Mouse (Mus musculus) thymus, postnatal 25 days (tissue): ENCODE measurements around the gene Hist2h2aa1.
"Not testable (repeated sequence)": the region's sequence is repeated elsewhere in the genome, so short reads cannot be mapped to it uniquely, and the experiment has no call there.

Experiments
- DNase-seq: peaks from one replicate; pipeline ENCODE4 v3.0.0; 2022

The Hist2h2aa1 gene

DNA sequence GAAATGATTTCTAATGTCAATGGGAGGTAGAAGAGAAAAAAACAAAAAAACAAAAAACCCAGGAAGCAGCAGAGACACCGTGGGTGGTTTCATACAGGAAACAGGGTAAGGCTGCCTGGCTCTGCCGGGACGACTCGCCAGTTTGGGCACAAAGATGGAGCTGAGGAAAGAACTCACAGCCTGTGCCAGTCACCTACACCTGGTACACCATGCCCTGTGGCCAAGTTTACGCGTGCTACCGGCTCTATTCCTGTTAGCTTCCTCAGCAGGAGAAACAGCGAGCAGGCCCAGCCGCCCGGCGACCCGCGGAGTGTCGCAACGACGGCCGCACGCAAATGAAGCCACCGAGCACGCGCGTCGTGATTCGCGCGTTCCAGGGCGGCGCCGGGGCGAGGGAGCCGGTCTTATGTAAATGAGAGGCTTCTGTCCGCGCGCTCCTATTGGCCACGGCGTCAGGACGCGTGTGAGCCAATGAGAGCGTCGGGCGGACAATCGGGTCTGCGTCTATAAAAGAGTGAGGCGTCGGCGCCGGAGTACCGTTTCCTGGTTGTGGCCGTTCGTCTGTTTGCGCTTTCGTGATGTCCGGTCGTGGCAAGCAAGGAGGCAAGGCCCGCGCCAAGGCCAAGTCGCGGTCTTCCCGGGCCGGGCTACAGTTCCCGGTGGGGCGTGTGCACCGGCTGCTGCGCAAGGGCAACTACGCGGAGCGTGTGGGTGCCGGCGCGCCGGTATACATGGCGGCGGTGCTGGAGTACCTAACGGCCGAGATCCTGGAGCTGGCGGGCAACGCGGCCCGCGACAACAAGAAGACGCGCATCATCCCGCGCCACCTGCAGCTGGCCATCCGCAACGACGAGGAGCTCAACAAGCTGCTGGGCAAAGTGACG, at the start of gene Hist2h2aa1:
Hist2h2aa1 (plus strand) TSS at position 495 of the 884 bp plus-strand sequence.
- peak; percentile 90 for DNase-seq

- no peak for DNase-seq
Measured at GRCm38 (mm10) chr3:96195616-96196313, 49.5 kb upstream of the Hist2h2aa1 start.

DNA sequence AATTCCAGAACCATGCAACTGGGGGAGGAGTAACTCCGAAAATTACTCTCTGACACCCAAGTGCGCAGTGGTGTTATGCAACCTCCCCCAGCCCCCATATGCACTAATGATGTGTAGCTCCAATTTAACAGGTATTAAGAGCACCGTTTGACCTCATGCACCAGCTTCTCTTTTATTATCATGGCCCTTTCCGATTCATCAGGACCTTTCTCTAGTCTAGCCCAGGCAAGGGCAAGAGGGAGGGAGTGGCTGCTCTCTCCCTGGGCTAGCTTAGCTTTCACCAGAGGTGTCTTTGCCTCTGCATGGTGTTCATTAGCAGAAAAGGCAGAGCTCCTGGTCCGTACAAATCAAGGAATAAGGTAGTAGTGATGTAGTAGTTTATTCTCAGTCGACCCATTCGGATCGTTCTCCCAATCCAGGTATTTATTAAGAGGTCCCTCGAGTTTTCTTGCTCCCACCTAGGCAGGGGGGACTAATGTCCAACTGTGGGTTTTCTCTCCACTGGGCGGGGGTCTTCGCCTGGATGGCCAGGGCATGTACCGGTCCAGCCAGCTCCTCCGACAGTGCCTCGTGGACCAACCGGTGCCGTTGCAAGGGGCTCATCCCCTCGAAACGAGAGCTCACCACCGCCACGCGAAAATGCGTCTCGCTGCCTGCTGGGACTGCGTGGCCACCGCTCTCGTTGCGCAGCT, 48.7 kb upstream of the Hist2h2aa1 start:
- DNase-seq = no peak

- DNase-seq = peak; percentile 84
Measured at GRCm38 (mm10) chr3:96197129-96197749, 48.1 kb upstream of the Hist2h2aa1 start.

DNA sequence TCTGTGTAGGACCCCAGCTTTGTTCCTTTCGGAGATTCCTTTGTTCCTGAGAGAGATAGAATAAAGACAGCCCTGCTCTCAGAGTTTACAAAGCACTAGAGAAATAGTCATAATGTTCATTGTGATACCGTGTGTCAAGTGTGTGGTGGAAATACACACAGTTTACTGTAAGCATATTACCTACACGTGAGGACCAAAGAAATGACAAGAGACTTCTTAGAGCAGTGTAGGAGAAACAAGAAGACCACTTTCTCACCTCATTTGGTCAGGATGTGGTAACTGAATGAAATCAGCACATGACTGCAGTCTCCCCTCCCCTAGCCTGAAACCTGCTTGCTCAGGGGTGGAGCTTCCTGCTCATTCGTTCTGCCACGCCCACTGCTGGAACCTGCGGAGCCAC, 47.1 kb upstream of the Hist2h2aa1 start:
- DNase-seq = peak; percentile 51

DNA sequence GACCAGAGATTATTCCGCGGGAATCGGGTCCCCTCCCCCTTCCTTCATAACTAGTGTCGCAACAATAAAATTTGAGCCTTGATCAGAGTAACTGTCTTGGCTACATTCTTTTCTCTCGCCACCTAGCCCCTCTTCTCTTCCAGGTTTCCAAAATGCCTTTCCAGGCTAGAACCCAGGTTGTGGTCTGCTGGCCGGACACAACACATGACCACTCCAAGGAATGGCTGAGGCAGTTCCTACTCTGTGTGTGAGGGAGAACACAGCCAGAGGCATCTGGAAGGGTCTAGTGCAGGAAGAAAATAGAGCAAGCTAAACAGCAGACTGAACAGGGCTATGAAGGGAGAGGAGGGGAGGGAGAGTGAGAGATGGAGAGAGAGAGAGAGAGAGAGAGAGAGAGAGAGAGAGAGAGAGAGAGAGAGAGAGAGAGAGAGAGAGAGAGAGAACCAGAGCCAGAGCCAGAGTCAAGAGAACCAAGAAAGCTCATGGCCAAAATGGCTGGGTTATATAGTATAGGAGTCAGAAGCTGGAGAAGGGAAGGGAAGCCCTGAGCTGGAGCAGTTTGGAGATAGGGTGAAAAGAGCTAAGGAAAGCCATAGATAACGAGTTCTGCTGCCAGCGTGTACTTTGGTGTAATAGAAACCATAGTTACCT, 46.6 kb upstream of the Hist2h2aa1 start:
- DNase-seq = not testable (repeated sequence)

DNA sequence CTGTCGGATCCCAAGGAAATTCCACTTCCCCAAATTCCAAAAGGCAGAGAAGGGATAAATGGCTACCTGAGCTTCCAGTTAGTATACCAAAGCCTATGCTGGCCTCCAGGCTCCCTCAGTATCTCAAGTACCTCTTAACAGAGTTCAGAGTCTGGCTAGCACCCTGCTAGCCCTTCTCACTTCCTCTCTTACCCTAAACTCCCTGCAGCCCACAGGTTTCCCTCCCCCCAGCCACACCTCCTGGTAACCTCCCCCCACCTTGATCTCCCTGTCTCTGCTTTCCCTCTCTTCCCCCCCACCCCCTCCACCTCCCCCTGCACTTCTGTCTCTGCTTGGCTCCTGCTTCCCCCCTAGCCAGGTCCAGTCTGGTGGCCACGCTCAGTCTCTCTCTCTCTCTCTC, 45.6 kb upstream of the Hist2h2aa1 start:
- no peak for DNase-seq

DNA sequence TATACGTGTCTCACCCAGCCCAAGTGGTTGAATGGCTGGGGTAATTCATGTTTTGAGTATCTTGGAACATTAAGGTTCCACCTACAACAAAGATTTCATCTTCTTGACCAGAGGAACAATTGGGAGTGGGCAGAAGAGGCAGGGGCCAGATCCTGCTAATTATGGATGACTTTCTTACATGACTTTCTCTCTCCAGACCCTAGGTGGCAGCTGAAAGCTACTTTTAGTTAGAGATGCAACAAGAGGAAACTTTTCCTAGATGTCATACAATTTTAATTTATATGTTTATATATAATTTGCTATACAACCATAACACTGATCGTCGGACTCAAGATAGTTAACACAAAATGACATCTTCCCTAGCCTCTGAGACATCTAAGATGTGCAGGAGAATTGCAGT, 37.5 kb upstream of the Hist2h2aa1 start:
- no peak for DNase-seq

GRCm38 (mm10) chr3:96209242-96209641, 36.1 kb upstream of the Hist2h2aa1 start:
- DNase-seq = no peak

- peak; percentile 59 for DNase-seq
Measured at GRCm38 (mm10) chr3:96219191-96219641, 26.1 kb upstream of the Hist2h2aa1 start.

DNA sequence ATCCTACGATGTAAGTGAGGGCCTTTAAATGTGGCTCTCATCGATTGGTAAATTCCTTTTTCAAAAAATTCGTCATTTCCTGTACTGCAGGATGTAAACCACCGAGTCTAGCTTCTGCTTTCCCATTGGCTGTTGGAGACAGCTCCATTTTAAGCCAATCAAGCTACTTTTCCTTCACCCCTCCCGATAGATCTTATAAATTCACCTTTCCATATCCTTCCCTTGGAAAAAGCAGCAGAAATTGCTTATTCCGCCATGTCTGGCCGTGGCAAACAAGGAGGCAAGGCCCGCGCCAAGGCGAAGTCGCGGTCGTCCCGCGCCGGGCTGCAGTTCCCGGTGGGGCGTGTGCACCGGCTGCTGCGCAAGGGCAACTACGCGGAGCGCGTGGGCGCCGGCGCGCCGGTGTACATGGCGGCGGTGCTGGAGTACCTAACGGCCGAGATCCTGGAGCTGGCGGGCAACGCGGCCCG, 25.6 kb upstream of the Hist2h2aa1 start, which contains the start of the genes Bola1 and Hist2h2ab:
Bola1 (minus strand) TSS at position 49 of the 470 bp plus-strand sequence.
Hist2h2ab (plus strand) TSS at position 205 of the 470 bp plus-strand sequence.
- DNase-seq = peak; percentile 86

DNA sequence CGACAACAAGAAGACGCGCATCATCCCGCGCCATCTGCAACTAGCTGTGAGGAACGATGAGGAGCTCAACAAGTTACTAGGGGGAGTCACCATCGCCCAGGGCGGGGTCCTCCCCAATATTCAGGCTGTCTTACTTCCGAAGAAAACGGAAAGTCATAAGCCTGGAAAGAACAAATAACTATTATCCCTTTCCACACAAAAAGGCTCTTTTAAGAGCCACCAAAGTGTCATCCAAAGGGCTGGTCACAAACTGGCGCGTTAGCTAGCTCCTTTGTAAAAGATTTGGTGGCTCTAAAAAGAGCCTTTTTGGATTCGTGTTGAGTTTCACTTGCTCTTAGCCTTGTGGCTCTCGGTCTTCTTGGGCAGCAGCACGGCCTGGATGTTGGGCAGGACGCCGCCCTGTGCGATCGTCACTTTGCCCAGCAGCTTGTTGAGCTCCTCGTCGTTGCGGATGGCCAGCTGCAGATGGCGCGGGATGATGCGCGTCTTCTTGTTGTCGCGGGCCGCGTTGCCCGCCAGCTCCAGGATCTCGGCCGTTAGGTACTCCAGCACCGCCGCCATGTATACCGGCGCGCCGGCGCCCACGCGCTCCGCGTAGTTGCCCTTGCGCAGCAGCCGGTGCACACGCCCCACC, 25.0 kb upstream of the Hist2h2aa1 start:
- not testable (repeated sequence) for DNase-seq

DNA sequence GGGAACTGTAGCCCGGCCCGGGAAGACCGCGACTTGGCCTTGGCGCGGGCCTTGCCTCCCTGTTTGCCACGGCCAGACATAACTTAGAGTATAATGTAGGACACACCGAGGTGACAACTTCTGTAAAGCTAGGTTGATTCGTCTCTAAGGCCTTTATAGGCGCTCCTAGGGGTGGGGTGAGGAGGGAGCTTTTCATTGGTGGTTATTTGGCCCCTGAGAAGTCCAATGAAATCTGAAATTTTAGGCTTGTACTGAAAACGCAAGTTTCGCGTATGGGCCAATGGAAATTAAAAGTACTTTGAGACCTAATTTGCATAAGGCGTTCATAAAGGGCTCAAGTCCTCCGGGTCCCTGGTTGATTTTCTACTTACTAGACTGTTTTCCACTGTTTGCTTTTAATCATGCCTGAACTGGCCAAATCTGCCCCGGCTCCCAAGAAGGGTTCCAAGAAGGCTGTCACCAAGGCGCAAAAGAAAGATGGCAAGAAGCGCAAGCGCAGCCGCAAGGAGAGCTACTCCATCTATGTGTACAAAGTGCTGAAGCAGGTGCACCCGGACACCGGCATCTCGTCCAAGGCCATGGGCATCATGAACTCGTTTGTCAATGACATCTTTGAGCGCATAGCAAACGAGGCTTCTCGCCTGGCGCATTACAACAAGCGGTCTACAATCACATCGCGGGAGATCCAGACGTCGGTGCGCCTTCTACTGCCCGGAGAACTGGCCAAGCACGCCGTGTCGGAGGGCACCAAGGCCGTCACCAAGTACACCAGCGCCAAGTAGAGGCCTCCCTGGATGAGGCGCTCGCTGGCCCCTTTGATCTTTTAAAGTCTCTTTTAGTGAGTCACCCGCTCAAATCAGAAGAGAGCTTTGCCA, 24.3 kb upstream of the Hist2h2aa1 start, which contains the start of the genes Hist2h2ac and Hist2h2be:
Hist2h2ac (minus strand) TSS at position 116 of the 875 bp plus-strand sequence.
Hist2h2be (plus strand) TSS at position 355 of the 875 bp plus-strand sequence.
- peak; percentile 91 for DNase-seq

DNA sequence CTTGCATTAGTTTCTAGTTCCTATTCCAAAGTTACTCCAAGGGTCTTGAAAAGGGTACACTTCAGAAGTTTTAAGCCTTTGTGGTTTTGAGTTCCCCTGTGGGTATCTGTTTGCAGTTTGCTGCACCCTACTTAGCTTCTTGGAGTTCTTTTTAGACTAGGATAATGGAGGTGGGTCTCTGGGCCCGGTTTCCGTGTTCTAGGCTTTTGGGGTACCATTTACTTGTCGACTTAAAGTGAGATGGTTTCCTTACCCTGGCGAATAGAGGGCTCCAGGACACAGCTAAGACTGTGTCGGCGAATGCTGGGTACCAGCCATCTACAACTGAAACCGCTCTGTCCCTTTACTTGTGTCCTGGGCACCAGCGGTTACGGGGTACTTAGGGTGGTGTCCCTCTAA, 23.7 kb upstream of the Hist2h2aa1 start:
- DNase-seq = peak; percentile 63

- DNase-seq = no peak
Measured at GRCm38 (mm10) chr3:96222774-96223173, 22.5 kb upstream of the Hist2h2aa1 start.

GRCm38 (mm10) chr3:96225421-96225820, 19.9 kb upstream of the Hist2h2aa1 start:
- no peak for DNase-seq

DNA sequence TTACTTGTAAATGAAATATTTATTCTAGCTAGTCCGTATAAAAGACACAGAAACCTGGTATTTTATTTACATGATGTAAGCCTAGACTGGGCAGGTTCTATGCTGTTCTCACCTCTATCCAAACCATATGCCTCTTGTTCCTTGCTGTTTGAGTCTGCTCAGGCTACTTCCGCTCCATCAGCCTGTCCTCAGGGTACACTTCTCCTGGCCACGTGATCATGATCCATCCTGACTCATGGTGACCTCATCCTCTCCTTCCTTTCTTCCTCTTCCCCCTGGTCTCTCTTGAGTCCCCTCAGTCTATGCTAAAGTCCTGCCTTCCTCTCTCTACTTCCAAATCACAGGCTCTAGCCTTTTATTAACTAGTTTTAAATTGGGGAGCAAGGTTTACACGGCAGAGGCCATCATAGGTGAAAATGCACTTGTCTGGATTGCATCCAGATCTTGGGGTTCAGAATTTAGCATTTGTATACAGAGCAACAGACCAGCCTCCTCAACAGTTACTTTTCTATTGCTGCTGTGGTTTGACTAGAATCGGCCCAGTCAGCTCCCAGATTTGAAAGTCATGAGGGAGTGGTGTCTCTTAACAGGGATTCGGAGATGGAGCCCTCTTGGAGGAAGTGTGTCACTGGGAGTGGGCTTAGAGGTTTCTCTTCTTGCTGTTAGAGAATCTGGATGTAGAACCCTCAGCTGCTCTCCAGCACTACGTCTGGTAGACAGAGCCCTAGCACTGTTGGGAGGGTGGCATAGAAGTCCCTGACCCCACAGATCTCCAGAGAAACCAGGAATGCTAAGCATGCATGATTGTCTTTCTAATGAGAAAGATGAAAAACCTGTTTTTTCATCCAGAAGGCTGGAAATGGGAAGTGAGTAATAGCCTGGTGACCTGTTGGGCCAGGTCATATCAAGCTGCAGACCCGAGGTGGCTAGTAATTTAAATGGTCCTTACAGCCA, 18.3 kb upstream of the Hist2h2aa1 start:
- no peak for DNase-seq

- DNase-seq = no peak
Measured at GRCm38 (mm10) chr3:96228828-96229227, 16.5 kb upstream of the Hist2h2aa1 start.

DNA sequence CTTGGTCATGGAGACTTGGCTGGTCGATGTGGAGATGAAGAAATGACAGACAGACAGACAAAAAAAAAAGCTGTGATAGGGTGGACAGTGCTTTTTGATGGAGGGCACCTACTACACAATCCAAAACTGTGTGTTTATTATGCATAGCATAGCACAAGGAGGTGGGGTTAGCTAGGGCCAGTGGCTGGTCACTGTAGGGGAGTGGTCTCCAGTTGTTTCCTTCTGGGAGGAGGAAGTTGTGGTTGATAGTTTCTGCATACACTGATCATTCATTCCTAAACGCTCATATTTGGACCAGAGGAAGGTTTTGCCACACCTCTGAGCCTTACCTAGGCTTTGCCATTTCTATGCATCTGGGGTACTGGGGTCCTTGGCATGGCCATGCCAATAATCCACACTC, 14.9 kb upstream of the Hist2h2aa1 start:
- DNase-seq = no peak
